Mouse (Mus musculus) heart, postnatal 36 days (tissue): ENCODE measurements around the gene Rbms2. TPM values are rescaled to one million over a fixed set of nuclear protein-coding genes. Genes with fewer than 3 reads are reported as not detected.
A peak's percentile ranks its signal among the peaks of the same experiment; 100 is the strongest.

Source experiments
- DNase-seq, 2 experiments: peaks; one replicate each; pipeline ENCODE4 v3.0.0; 2021 to 2022
- intact Hi-C: fragments of 180-260 bp; cut with DNase I; formaldehyde crosslinking; loops from one replicate; pipeline ENCODE4 v1.15.1; 2025
- total RNA-seq, 2 experiments: library from RNA; stranded (reverse); gene quantifications; 2 replicates each; pipeline ENCODE4 v1.2.3; 2021

Rbms2 gene
- total RNA-seq, 2 experiments from 2014 or later: 89.2 to 95.3 TPM

- intact Hi-C loops: no loop called here
- peak in 1 of 2 experiments; percentile 16 for DNase-seq
Measured at GRCm38 (mm10) chr10:128144961-128145360, 35.1 kb downstream of the Rbms2 start.

GRCm38 (mm10) chr10:128143659-128144058 is 36.4 kb downstream of the Rbms2 start:
- intact Hi-C loops: no loop called here
- no peak for DNase-seq

- intact Hi-C loops: no loop called here
- DNase-seq: no peak
Measured at GRCm38 (mm10) chr10:128142165-128142564, 37.9 kb downstream of the Rbms2 start.

GRCm38 (mm10) chr10:128140236-128140952 is 39.7 kb downstream of the Rbms2 start:
- peak; percentile 47 to 56 for DNase-seq
- intact Hi-C loops: loop anchor here (1.0 kb wide), 1 partner anchor 48 kb away; no protein-coding TSS in a partner anchor

GRCm38 (mm10) chr10:128135374-128135773 is 44.7 kb downstream of the Rbms2 start:
- intact Hi-C loops: no loop called here

GRCm38 (mm10) chr10:128133650-128134332 is 46.3 kb downstream of the Rbms2 start:
- DNase-seq: no peak
- intact Hi-C loops: no loop called here

More at GRCm38 (mm10) chr10:128135374-128135773, 44.7 kb downstream of the Rbms2 start:
- DNase-seq: no peak

- intact Hi-C loops: no loop called here
- DNase-seq: no peak
Measured at GRCm38 (mm10) chr10:128131812-128132211, 48.3 kb downstream of the Rbms2 start.

GRCm38 (mm10) chr10:128131297-128131696 is 48.8 kb downstream of the Rbms2 start:
- intact Hi-C loops: no loop called here

GRCm38 (mm10) chr10:128128143-128128542 is 52.0 kb downstream of the Rbms2 start:
- DNase-seq: no peak
- intact Hi-C loops: no loop called here

More at GRCm38 (mm10) chr10:128131297-128131696, 48.8 kb downstream of the Rbms2 start:
- no peak for DNase-seq

- intact Hi-C loops: no loop called here
- DNase-seq: no peak
Measured at GRCm38 (mm10) chr10:128127497-128127896, 52.6 kb downstream of the Rbms2 start.

- intact Hi-C loops: no loop called here
- no peak for DNase-seq
Measured at GRCm38 (mm10) chr10:128125951-128126350, 54.1 kb downstream of the Rbms2 start.

- no peak for DNase-seq
- intact Hi-C loops: no loop called here
Measured at GRCm38 (mm10) chr10:128124831-128125230, 55.3 kb downstream of the Rbms2 start.

GRCm38 (mm10) chr10:128123833-128124232 is 56.3 kb downstream of the Rbms2 start:
- intact Hi-C loops: no loop called here
- DNase-seq: no peak

GRCm38 (mm10) chr10:128111227-128111626 is 68.9 kb downstream of the Rbms2 start:
- intact Hi-C loops: no loop called here
- DNase-seq: no peak

GRCm38 (mm10) chr10:128110103-128110761 is 69.9 kb downstream of the Rbms2 start:
- intact Hi-C loops: no loop called here
- DNase-seq: no peak

- intact Hi-C loops: no loop called here
Measured at GRCm38 (mm10) chr10:128097587-128097971, 82.5 kb downstream of the Rbms2 start.

GRCm38 (mm10) chr10:128096693-128097586 is 83.2 kb downstream of the Rbms2 start:
- DNase-seq: peak; percentile 85 to 87
- intact Hi-C loops: no loop called here

More at GRCm38 (mm10) chr10:128097587-128097971, 82.5 kb downstream of the Rbms2 start:
- DNase-seq: peak; percentile 65 to 67

GRCm38 (mm10) chr10:128096313-128096692 is 83.8 kb downstream of the Rbms2 start:
- intact Hi-C loops: no loop called here
- DNase-seq: no peak

GRCm38 (mm10) chr10:128095003-128095636 is 85.0 kb downstream of the Rbms2 start:
- intact Hi-C loops: no loop called here

More at GRCm38 (mm10) chr10:128095003-128095636, 85.0 kb downstream of the Rbms2 start:
- DNase-seq: no peak
